Mouse (Mus musculus) embryonic fibroblast, embryonic 13.5 days (primary cell): ENCODE measurements at regions not wholly inside any gene's neighbourhood (a gene's known extent, or its start where the extent isn't known, plus 50 kb on each side); places are given as distances from the start of the nearest gene placed in this dataset.

Experiments
- CTCF ChIP-seq: IDR thresholded peaks from 2 replicates; pipeline ENCODE4 v1.5.1; 2011; ENCODE audit warnings: mild to moderate bottlenecking, control low read depth, low read length, moderate library complexity, borderline replicate concordance; ENCODE audit not compliant: insufficient read depth
- POLR2A ChIP-seq: IDR thresholded peaks from 2 replicates; pipeline ENCODE4 v1.6.1; 2011; ENCODE audit warnings: low read depth, mild to moderate bottlenecking, control low read depth, low read length, moderate library complexity

DNA sequence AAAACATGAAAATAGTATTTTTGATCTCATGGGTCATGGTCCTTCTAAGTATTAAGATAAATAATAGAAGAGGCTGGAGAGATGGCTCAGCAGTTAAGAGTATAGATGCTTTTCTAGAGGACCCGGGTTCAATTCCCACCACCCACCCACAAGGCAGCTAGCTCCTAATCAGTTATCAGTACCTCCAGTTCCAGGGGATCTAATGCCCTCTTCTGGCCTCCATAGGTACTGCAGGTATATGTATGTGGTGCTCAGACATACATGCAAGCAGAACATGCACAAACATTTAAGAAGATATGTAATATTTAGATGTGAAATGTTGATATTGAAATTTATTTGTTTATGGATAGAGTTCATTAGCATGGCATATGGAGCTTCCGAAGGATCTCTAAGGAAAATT, 56.8 kb upstream of the Prok2 start:
- TF ChIP-seq CTCF (no peak), POLR2A (no peak)
